Mouse (Mus musculus): ENCODE data around the gene Gm14305.
"Not testable (repeated sequence)": the region's sequence is repeated elsewhere in the genome, so short reads cannot be mapped to it uniquely, and the experiment has no call there.

Gm14305 gene

GRCm38 (mm10) chr2:176708051-176708450 is at the start of gene Gm14305:
Gene Gm14305, plus strand, starts transcription at chr2:176708328.
- peak; percentile 5 to 8 for DNase-seq (ENCODE audit: low spot score in 2 of 2)

- not testable (repeated sequence) for DNase-seq (ENCODE audit: low spot score in 2 of 2)
These were observed 37.9 kb upstream of the Gm14305 start, which contains the start of gene Zfp973 for GRCm38 (mm10) chr2:176670222-176670621. Gene Zfp973, plus strand, starts transcription at chr2:176670522.
